Mouse (Mus musculus): ENCODE results near the gene Vegfb.

GRCm38 (mm10) chr19:7013984-7014383 is 26.5 kb upstream of the Vegfb start:
- TF ChIP-seq GATA1 (IDR thresholded peaks at IDR 0.05; ENCODE audit: borderline replicate concordance, low read length) (no peak), FLI1 (IDR thresholded peaks at IDR 0.05; ENCODE audit: low read length) (no peak)
